Mouse (Mus musculus): ENCODE measurements around the gene Ush2a.

DNA sequence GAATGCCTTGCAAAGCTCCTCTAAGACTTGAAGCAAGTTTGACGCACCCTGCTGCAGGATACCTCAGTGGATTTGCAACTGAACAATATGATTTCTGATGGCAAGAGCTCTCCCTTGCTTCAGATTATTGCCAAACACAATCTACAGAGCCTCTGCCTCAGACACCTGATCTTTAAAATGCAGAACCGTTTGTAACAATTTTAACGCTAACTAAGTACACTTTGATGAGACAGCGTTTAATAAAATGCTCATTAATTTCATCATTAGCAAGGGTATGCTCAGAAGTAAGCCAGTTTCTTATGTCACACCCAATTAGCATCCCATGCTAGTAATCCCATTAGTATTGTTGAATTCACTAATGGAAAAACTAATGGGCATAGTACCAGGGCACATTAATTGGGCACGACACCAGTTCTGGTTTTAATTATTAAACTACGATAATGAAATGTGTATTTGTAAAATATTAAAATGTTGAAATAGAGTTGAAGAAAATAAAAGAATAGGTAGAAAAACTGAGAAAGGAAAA, 267.8 kb downstream of the Ush2a start:
- TF ChIP-seq POLR2A (IDR thresholded peaks at IDR 0.05; ENCODE audit: insufficient read depth, low read depth, low read length) (no peak), CTCF (IDR thresholded peaks at IDR 0.05; ENCODE audit: insufficient read depth, low read depth, low read length) (no peak)

Data from olfactory bulb, adult 2 months (tissue).